Mouse (Mus musculus) limb, embryonic 10.5 days (tissue): ENCODE results near the gene Tcea2. TPM values are rescaled to one million over a fixed set of nuclear protein-coding genes. Genes with fewer than 3 reads are reported as not detected.

Experiments used
- DNase-seq: peaks from one replicate; pipeline ENCODE4 v3.0.0-alpha.2; 2017; ENCODE audit warnings: low spot score
- H3K27ac ChIP-seq: fragments of 300-500 bp; sonication (generic); 2 replicates; pipeline ENCODE4 v1.5.1; 2016; ENCODE audit warnings: mild to moderate bottlenecking
- H3K27me3 ChIP-seq: fragments of 300-500 bp; sonication (generic); 2 replicates; pipeline ENCODE4 v1.6.1; 2016; ENCODE audit warnings: low read depth, mild to moderate bottlenecking; ENCODE audit not compliant: poor library complexity, severe bottlenecking
- H3K36me3 ChIP-seq: fragments of 300-500 bp; sonication (generic); 2 replicates; pipeline ENCODE4 v1.6.1; 2016; ENCODE audit warnings: mild to moderate bottlenecking, moderate library complexity
- H3K4me1 ChIP-seq: fragments of 300-500 bp; sonication (generic); 2 replicates; pipeline ENCODE4 v1.6.1; 2016
- H3K4me3 ChIP-seq: fragments of 300-500 bp; sonication (generic); 2 replicates; pipeline ENCODE4 v1.5.1; 2016; ENCODE audit warnings: mild to moderate bottlenecking, moderate library complexity
- H3K9me3 ChIP-seq: fragments of 300-500 bp; sonication (generic); replicated peaks from 2 replicates; pipeline ENCODE4 v1.6.1; 2016; ENCODE audit warnings: mild to moderate bottlenecking
- WGBS: fragments of 180-500 bp; shearing (Covaris S2); methylation state at CpG from one replicate; pipeline ENCODE4 v1.1.7; 2016; 5-methylcytosine and 5-hydroxymethylcytosine counted together
- polyA plus RNA-seq: library from polyadenylated mRNA; unstranded; fragments of >200 nt; fragmentation: Nextera tagmentation; extraction: Ambion mirVana; gene quantifications from 2 replicates; pipeline ENCODE4 v1.2.1, GENCODE M21; 2016

Tcea2 gene
- polyA plus RNA-seq, 1 experiment from 2014 or later, result 25.8 TPM

DNA sequence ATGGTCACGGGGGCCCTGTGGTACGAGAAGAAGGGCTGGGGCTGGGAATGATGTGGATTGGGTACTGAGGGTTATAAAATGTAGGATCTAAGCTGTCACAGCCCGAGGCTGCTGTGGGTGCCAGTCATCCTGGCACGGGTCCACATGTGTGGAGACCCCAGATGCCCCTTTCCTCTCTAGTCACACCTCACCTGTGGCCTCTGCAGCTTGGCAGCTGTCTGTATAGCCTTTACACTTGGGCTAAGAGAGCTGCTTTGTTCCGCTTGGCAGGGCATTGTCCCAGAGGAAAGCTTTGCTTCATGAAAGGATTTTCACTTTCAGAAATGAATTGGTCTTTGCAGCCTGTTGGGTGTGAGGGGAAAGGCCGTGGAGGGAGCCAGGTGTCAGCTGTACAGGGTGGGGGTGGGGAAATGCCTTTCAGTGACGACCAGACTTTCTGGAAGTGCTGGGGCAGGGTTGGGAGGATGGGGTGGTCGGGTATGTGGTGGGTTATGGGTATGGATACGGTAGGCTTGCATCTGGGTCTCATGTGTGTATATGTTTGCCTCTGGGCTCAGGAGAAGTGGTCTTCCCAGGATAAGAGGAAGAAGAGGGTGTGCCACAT is 47.7 kb downstream of the Tcea2 start:
- Histone ChIP-seq H3K9me3 (no peaks in the 10 kb centered on the region), H3K27me3 (no peaks in the 10 kb centered on the region), H3K27ac (no peak overlapping the region), H3K36me3 (no peaks in the 10 kb centered on the region), H3K4me1 (0 out of 2 replicates have a peak, but pooled peaks cover 2% of the 10 kb centered on the region), H3K4me3 (no peak overlapping the region)
- 61% methylated on average over 9 of the region's 9 CpGs for WGBS
- no peak for DNase-seq

GRCm38 (mm10) chr2:181730051-181730450 is 49.9 kb downstream of the Tcea2 start:
- 0 out of 2 replicates have a peak, but pooled peaks cover 2% of the 10 kb centered on the region for H3K4me1 ChIP-seq
- DNase-seq, result no peak
- no peaks in the 10 kb centered on the region for H3K9me3 ChIP-seq
- H3K27ac ChIP-seq, result no peak overlapping the region
- H3K27me3 ChIP-seq, result no peaks in the 10 kb centered on the region
- H3K4me3 ChIP-seq, result no peak overlapping the region
- no peaks in the 10 kb centered on the region for H3K36me3 ChIP-seq
- WGBS, result 64% methylated on average over 3 of the region's 3 CpGs

Other genes starting within 250 kb of the Tcea2 start
- gene Zbtb46, start 220.9 kb upstream of the Tcea2 start, polyA plus RNA-seq, result 17.5 and 17.7 TPM in 2 replicates
- 0.08 and 0.21 TPM in 2 replicates for gene Abhd16b, start 187.1 kb upstream of the Tcea2 start, polyA plus RNA-seq
- 176 and 185 TPM in 2 replicates for gene Tpd52l2, start 183.2 kb upstream of the Tcea2 start, polyA plus RNA-seq
- gene Dnajc5, start 159.8 kb upstream of the Tcea2 start, polyA plus RNA-seq, result 86.6 and 97.6 TPM in 2 replicates
- gene Uckl1, start 95.4 kb upstream of the Tcea2 start, polyA plus RNA-seq, result 36.6 and 44.1 TPM in 2 replicates
- 79.4 and 80.5 TPM in 2 replicates for gene Prpf6, start 88.4 kb upstream of the Tcea2 start, polyA plus RNA-seq
- gene Zfp512b, start 87.5 kb upstream of the Tcea2 start, polyA plus RNA-seq, result 37.5 and 57.7 TPM in 2 replicates
- gene Samd10, start 81.1 kb upstream of the Tcea2 start, polyA plus RNA-seq, result 12.0 and 17.2 TPM in 2 replicates
- 0.39 TPM in 1 of 2 replicates, not detected in the other for gene Gm29797, start 23.3 kb upstream of the Tcea2 start, polyA plus RNA-seq
- gene Sox18, start 8.7 kb upstream of the Tcea2 start, polyA plus RNA-seq, result 25.9 and 27.9 TPM in 2 replicates
- gene Rgs19, start 13.7 kb downstream of the Tcea2 start, polyA plus RNA-seq, result 94.3 and 96.4 TPM in 2 replicates
- gene Lkaaear1, start 18.1 kb downstream of the Tcea2 start, polyA plus RNA-seq, result not detected in 2 replicates
- gene Oprl1, start 34.7 kb downstream of the Tcea2 start, polyA plus RNA-seq, result 0.33 and 0.65 TPM in 2 replicates
- 0.18 TPM in 1 of 2 replicates, not detected in the other for gene Myt1, start 83.0 kb downstream of the Tcea2 start, polyA plus RNA-seq
- gene Pcmtd2, start 157.5 kb downstream of the Tcea2 start, polyA plus RNA-seq, result 22.9 and 32.8 TPM in 2 replicates
- 101 and 105 TPM in 2 replicates for gene Polr3k, start 184.0 kb downstream of the Tcea2 start, polyA plus RNA-seq